Mouse (Mus musculus): ENCODE data around the gene Tmem230. TPM values are rescaled to one million over a fixed set of nuclear protein-coding genes. Genes with fewer than 3 reads are reported as not detected.

Tmem230 gene
- total and polyA plus RNA-seq, 3 experiments, result 27.7 to 38.2 (median 34.7) TPM

DNA sequence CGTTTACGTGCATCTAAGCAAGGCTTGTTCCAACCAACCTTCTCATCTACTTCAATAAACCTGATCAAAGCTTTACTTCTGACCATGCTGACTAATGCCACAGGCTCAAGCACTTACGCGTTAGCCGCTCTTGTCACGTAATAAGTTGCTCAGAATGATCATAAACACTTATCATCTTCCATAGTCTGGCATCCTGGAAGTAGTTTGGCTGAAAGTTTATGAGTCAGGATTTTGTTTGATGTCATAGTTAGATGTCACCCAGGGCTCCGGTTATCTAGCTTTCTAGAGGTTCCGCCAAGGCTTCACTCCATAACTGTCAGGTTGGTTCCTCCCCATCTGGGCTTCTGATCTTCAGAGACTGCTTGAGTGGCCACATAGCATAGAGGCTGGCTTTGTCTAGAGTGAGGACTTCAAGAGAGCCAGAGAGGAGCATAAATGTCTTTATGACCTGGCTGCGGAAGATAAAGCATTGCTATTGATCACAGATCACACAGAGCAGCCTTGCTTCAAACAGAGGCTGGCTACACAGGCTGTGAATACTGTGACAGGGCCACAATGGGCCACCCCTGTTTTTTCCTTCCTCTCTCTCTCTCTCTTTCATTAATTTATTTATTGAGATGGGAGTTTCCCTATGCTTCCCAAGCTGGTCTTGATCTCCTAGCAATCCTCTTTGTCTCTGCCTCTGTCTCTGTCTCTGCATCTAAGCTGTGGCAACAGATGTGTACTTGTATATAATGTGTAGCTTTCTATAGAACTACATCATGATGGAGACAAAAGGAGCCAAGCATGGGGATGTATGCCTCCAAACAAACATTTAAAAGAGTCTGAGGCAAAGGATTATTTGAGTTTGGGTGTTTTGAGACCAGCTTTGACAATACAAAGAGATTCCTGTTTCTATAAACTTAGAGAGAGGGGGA is 49.3 kb downstream of the Tmem230 start:
- no peak for DNase-seq (ENCODE audit: extremely low read depth)
- H3K36me3 ChIP-seq (replicated peaks in 1 of 2; ENCODE audit: control insufficient read depth in 1 of 2, insufficient read depth in 1 of 2, low read length in 1 of 2), result no peaks in the 10 kb centered on the region
- H3K4me3 ChIP-seq (replicated peaks in 1 of 3; ENCODE audit: low read depth in 2 of 3, low read length in 2 of 3, poor library complexity in 1 of 3), result no peak overlapping the region
- in situ Hi-C loops (cut with MboI; ENCODE audit: low pct_ligation_motif_present, low pct_unique_long_range_greater_than_20kb, low sequenced_read_pairs) (no loop called here), dilution Hi-C loops (cut with MboI; ENCODE audit: extremely low pct_ligation_motif_present, extremely low pct_unique_long_range_greater_than_20kb, low sequenced_read_pairs) (no loop called here)
- no peak overlapping the region for H3K27ac ChIP-seq (ENCODE audit: insufficient read depth, low read depth)
- H3K9ac ChIP-seq (ENCODE audit: insufficient read depth, low read depth), result no peak overlapping the region
- H3K9me3 ChIP-seq (replicated peaks; ENCODE audit: low read length), result no peaks in the 10 kb centered on the region
- no peaks in the 10 kb centered on the region for H3K79me2 ChIP-seq (replicated peaks; ENCODE audit: control insufficient read depth, extremely low read depth, insufficient read depth, poor library complexity, severe bottlenecking)
- no peaks in the 10 kb centered on the region; a peak in 1 of 4 replicates for H3K4me1 ChIP-seq (ENCODE audit: control insufficient read depth in 1 of 2, insufficient read depth in 2 of 2)
- H3K27me3 ChIP-seq (replicated peaks), result no peaks in the 10 kb centered on the region
- H3K4me2 ChIP-seq (ENCODE audit: insufficient read depth, low read depth, poor library complexity, severe bottlenecking), result no peak overlapping the region
- TF ChIP-seq NRF1 (IDR thresholded peaks at IDR 0.05; ENCODE audit: low read depth, low read length) (no peak), MAFK (IDR thresholded peaks at IDR 0.05; ENCODE audit: insufficient replicate concordance, low read length) (no peak), KAT2A (IDR thresholded peaks at IDR 0.05; ENCODE audit: insufficient replicate concordance, low read length) (no peak), ZNF384 (IDR thresholded peaks at IDR 0.05; ENCODE audit: low read depth, low read length) (no peak), SMC3 (IDR thresholded peaks at IDR 0.05; ENCODE audit: low read depth, low read length) (no peak), MAZ (IDR thresholded peaks at IDR 0.05; ENCODE audit: low read depth, low read length) (no peak), IRF4 (IDR thresholded peaks at IDR 0.05; ENCODE audit: low read depth, low read length) (no peak), MAX (IDR thresholded peaks at IDR 0.05; ENCODE audit: low read length) (no peak), ZC3H11A (IDR thresholded peaks at IDR 0.05; ENCODE audit: low read depth, low read length) (no peak), HCFC1 (IDR thresholded peaks at IDR 0.05; ENCODE audit: low read depth, low read length) (no peak), MEF2A (IDR thresholded peaks at IDR 0.05; ENCODE audit: borderline replicate concordance, low read depth, low read length) (no peak), CHD2 (IDR thresholded peaks at IDR 0.05; ENCODE audit: low read length) (no peak), MXI1 (IDR thresholded peaks at IDR 0.05; ENCODE audit: low read depth, low read length) (no peak), GABPA (IDR thresholded peaks at IDR 0.05; ENCODE audit: insufficient replicate concordance, low read depth, low read length) (no peak), PAX5 (IDR thresholded peaks at IDR 0.05; ENCODE audit: low read length) (no peak), ZMIZ1 (IDR thresholded peaks at IDR 0.05; ENCODE audit: low read depth, low read length) (no peak)

DNA sequence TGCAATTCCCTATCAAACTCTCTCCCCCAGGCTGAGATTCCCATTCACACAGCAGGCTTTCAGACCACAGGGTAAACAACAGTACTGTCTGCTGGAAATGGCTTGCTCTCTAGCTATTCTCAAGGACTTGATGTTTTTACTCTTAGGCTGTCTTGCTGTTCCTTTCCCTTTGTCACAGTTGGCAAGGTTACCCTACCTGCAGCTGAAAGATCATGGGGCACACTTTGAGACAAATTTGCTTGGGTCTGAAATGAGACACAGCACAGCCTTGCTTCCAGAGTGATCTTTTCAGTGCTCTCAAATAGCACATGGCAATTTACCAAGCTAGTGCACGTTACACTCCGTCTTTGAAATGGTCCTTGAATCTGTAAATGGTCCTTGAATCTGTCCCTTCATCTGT is 52.0 kb downstream of the Tmem230 start:
- no peak overlapping the region for H3K27ac ChIP-seq (ENCODE audit: insufficient read depth, low read depth)
- no peak overlapping the region for H3K9ac ChIP-seq (ENCODE audit: insufficient read depth, low read depth)
- no peak for DNase-seq (ENCODE audit: extremely low read depth)
- no peaks in the 10 kb centered on the region for H3K9me3 ChIP-seq (replicated peaks; ENCODE audit: low read length)
- no peak overlapping the region for H3K4me3 ChIP-seq (replicated peaks in 1 of 3; ENCODE audit: low read depth in 2 of 3, low read length in 2 of 3, poor library complexity in 1 of 3)
- in situ Hi-C loops (cut with MboI; ENCODE audit: low pct_ligation_motif_present, low pct_unique_long_range_greater_than_20kb, low sequenced_read_pairs), result no loop called here
- dilution Hi-C loops (cut with MboI; ENCODE audit: extremely low pct_ligation_motif_present, extremely low pct_unique_long_range_greater_than_20kb, low sequenced_read_pairs), result no loop called here
- H3K4me1 ChIP-seq (ENCODE audit: control insufficient read depth in 1 of 2, insufficient read depth in 2 of 2), result no peaks in the 10 kb centered on the region; a peak in 1 of 4 replicates
- no peaks in the 10 kb centered on the region for H3K36me3 ChIP-seq (replicated peaks in 1 of 2; ENCODE audit: control insufficient read depth in 1 of 2, insufficient read depth in 1 of 2, low read length in 1 of 2)
- TF ChIP-seq E2F4 (IDR thresholded peaks at IDR 0.05; ENCODE audit: insufficient replicate concordance, low read depth, low read length) (no peak), USF2 (conservative IDR thresholded peaks at IDR 0.05; ENCODE audit: low read depth, low read length) (no peak), MAZ (IDR thresholded peaks at IDR 0.05; ENCODE audit: low read depth, low read length) (no peak), SMC3 (IDR thresholded peaks at IDR 0.05; ENCODE audit: low read depth, low read length) (no peak), MEF2A (IDR thresholded peaks at IDR 0.05; ENCODE audit: borderline replicate concordance, low read depth, low read length) (no peak), POLR2AphosphoS2 (IDR thresholded peaks at IDR 0.05; ENCODE audit: low read depth, low read length) (no peak), UBTF (IDR thresholded peaks at IDR 0.05; ENCODE audit: low read depth, low read length) (no peak), JUN (IDR thresholded peaks at IDR 0.05; ENCODE audit: insufficient read depth, low read depth, low read length) (no peak), IRF4 (IDR thresholded peaks at IDR 0.05; ENCODE audit: low read depth, low read length) (no peak), POLR2A (IDR thresholded peaks at IDR 0.05; ENCODE audit: low read depth, low read length) (no peak), USF1 (IDR thresholded peaks at IDR 0.05; ENCODE audit: low read depth, low read length) (no peak), JUND (conservative IDR thresholded peaks at IDR 0.05; ENCODE audit: low read depth, low read length) (no peak), BHLHE40 (IDR thresholded peaks at IDR 0.05; ENCODE audit: low read depth, low read length) (no peak), CHD2 (IDR thresholded peaks at IDR 0.05; ENCODE audit: low read length) (no peak), KAT2A (IDR thresholded peaks at IDR 0.05; ENCODE audit: insufficient replicate concordance, low read length) (no peak), CTCF (conservative IDR thresholded peaks at IDR 0.05 in 1 of 2, IDR thresholded peaks at IDR 0.05 in 1 of 2; ENCODE audit: low read depth in 2 of 2, low read length in 2 of 2) (no peak)
- no peaks in the 10 kb centered on the region for H3K79me2 ChIP-seq (replicated peaks; ENCODE audit: control insufficient read depth, extremely low read depth, insufficient read depth, poor library complexity, severe bottlenecking)
- H3K27me3 ChIP-seq (replicated peaks), result no peaks in the 10 kb centered on the region
- H3K4me2 ChIP-seq (ENCODE audit: insufficient read depth, low read depth, poor library complexity, severe bottlenecking), result no peak overlapping the region

Data from CH12.LX (cell line).